Mouse (Mus musculus): ENCODE measurements around the gene Polr3b. TPM values are rescaled to one million over a fixed set of nuclear protein-coding genes. Genes with fewer than 3 reads are reported as not detected.

The Polr3b gene
- polyA plus RNA-seq (2014; fragmentation: Illumina TruSeq; extraction: RNeasy Lipid Tissue Mini Kit (QIAGEN cat#74804); ENCODE audit: low replicate concordance), result 7.1 TPM

GRCm38 (mm10) chr10:84621826-84622790 is at the start of gene Polr3b:
TSS of gene Polr3b (plus strand) at chr10:84622292.

GRCm38 (mm10) chr10:84576395-84577070 is 45.6 kb upstream of the Polr3b start, which contains the start of gene Tcp11l2:
TSS of gene Tcp11l2 (plus strand) at chr10:84576626.

DNA sequence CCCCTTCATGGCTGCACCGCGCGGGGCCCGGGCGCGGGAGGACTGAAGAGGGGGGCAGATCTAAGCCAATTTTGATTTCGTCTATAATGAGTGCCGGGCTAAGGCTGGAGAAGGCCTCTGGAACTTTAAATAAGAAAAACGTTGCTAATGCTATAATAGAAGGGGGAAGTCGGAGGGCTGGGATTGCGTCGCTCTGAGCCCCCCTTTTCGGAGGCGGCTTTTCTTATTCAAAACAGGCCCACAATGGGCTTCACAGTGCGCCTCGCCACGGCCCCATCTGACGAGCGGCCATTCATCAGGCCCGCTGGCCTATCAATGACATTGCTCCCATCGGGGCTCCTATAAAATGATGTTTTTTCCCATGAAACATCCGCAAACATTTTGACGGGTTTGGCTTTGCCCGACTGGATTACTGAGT is 133.7 kb downstream of the Polr3b start, which contains the start of gene Rfx4:
Gene Rfx4, plus strand, starts transcription at position 277 of the 418 bp plus-strand sequence.

Other genes with a start within 250 kb of the Polr3b start
- 0.82 TPM for gene Nuak1, start 181.7 kb upstream of the Polr3b start, polyA plus RNA-seq (2014; fragmentation: Illumina TruSeq; extraction: RNeasy Lipid Tissue Mini Kit (QIAGEN cat#74804); ENCODE audit: low replicate concordance)
- gene Ckap4, start 88.2 kb upstream of the Polr3b start, polyA plus RNA-seq (2014; fragmentation: Illumina TruSeq; extraction: RNeasy Lipid Tissue Mini Kit (QIAGEN cat#74804); ENCODE audit: low replicate concordance), result 3.7 TPM
- gene Tcp11l2, start 45.7 kb upstream of the Polr3b start, polyA plus RNA-seq (2014; fragmentation: Illumina TruSeq; extraction: RNeasy Lipid Tissue Mini Kit (QIAGEN cat#74804); ENCODE audit: low replicate concordance), result 9.2 TPM
- not detected for gene Rfx4, start 133.8 kb downstream of the Polr3b start, polyA plus RNA-seq (2014; fragmentation: Illumina TruSeq; extraction: RNeasy Lipid Tissue Mini Kit (QIAGEN cat#74804); ENCODE audit: low replicate concordance)

Data from small intestine, adult 10 weeks (tissue).